Mouse (Mus musculus): ENCODE data around the gene Treh.
A peak's percentile ranks its signal among the peaks of the same experiment; 100 is the strongest.
"Not testable (repeated sequence)": the region's sequence is repeated elsewhere in the genome, so short reads cannot be mapped to it uniquely, and the experiment has no call there.

Treh gene

GRCm38 (mm10) chr9:44673005-44673404, at the start of gene Treh:
Treh (plus strand) TSS chr9:44673233.
- no peak for DNase-seq (ENCODE audit: low read depth, low spot score)

GRCm38 (mm10) chr9:44624390-44624789, 48.6 kb upstream of the Treh start:
- DNase-seq (ENCODE audit: low read depth, low spot score), result no peak

- DNase-seq (ENCODE audit: low read depth, low spot score), result no peak
These were observed 46.8 kb upstream of the Treh start for GRCm38 (mm10) chr9:44626268-44626667.

DNA sequence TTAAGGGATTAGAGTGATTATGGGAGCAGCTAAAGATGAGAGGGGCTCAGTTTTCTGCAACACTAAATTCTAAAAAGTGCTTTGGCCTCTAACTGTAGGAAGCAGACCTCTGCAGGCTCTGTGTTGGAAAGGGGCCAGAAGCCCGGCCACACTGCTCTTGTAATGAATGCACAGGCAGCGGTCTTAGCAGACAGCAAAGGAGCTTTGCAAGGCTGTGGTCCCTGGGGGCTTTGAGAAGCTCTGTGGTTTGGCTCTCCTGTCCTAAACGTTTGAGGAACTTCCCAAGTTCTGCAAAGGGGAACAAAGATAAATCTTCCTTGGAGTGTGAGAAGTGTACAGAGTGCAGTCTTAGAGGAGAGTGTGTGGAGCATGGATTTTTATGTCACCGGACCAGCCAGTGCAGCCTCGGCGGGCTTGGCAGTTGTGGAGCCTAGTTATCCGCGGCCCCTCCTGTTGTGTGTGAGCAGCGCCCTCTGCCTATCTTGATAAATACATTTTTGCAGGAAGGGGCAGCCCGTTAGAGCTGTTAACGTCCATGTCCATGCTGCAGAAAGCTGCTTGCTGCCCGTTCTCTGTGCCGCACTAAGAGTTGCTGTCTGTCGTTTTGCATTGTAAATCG, 35.4 kb upstream of the Treh start:
- peak; percentile 68 for DNase-seq (ENCODE audit: low read depth, low spot score)

DNA sequence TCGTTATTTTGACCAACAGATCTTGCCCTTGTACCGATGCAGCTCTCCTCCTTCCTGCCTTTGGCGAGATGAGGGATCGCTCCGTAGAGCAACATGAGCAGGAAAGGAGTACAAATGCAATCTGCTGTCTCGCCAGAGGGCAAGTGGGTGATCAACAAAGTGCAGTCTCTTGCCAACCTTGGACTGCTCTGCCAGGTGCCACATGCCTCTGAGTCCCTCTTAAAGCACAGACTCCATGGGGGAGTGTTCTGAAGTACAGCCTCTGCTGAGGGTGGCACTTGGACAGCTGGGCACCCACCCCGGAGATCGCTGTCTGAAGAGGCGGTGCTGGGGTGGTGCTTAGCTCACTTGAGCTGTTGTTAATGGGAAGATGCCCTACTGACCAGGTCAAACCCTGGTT, 34.3 kb upstream of the Treh start:
- not testable (repeated sequence) for DNase-seq (ENCODE audit: low read depth, low spot score)

DNA sequence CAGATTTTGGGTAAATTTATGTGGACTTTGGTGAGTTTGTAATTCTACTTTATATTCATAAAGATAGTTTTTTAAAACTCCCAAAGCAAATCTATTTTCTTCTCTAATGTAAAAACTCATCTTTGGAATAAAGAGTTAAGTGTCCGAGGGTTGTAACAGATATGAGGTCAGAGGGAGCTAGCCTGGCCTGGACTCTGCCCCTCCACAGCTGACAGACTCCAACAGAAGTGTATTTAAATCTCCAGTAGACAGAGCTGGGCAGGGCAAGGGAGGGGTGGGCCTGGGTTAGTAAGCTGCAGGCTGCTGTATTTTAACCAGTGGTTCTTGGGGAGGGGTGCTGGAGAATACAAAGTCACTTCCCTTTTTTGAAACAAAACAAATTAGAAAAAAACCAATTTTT, 33.0 kb upstream of the Treh start:
- DNase-seq (ENCODE audit: low read depth, low spot score), result not testable (repeated sequence)

DNA sequence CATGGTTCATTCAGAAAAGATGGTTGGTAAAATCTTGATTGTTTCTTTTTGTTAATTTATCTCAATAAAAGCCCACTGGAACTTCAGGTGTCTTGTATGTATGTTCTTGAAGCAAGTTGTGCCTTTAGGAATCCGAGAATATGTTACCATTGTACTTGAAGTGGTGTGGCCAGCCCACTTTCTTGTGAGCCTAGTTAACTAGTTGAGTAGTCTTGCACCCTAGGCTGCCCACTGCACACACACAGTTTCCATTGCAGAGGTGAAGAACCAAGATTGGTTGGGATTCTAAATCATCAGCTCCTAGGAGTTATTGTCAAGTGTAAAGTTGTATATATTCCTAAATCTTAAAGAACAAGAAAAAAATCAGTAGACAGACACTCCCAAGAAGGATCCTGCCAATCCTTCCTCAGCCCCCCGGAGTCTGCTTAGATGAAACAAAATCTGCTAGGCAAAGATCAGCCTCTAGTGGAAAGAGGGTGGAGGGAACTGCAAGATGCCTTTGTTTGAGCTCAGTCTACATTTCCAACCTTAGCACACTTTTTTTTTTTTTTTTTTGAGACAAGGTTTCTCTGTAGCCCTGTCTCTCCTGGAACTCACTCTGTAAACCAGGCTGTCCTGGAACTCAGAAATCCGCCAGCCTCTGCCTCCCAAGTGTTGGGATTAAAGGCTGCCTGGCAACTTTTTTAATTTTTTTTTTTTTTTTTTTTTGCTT, 32.2 kb upstream of the Treh start:
- DNase-seq (ENCODE audit: low read depth, low spot score), result peak; percentile 34

DNA sequence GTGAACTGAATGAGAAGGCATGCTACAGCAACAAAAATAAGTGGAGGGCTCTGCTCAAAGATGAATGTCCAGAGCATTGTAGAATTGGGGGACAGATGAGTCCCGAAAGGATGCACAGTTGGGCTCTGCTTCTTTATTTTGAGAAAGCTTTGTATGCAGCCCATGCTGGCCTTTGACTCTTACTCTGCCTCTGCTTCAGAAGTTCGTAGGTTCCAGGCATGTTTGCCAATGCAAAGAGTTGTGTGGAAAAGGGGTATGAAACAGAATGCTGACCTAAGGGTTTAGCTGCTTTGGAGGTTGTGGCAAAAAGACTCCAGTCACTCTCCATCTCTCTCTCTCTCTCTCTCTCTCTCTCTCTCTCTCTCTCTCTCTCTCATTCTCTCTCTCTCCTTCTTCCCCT, 31.4 kb upstream of the Treh start:
- no peak for DNase-seq (ENCODE audit: low read depth, low spot score)

GRCm38 (mm10) chr9:44643103-44643502, 29.9 kb upstream of the Treh start:
- no peak for DNase-seq (ENCODE audit: low read depth, low spot score)

DNA sequence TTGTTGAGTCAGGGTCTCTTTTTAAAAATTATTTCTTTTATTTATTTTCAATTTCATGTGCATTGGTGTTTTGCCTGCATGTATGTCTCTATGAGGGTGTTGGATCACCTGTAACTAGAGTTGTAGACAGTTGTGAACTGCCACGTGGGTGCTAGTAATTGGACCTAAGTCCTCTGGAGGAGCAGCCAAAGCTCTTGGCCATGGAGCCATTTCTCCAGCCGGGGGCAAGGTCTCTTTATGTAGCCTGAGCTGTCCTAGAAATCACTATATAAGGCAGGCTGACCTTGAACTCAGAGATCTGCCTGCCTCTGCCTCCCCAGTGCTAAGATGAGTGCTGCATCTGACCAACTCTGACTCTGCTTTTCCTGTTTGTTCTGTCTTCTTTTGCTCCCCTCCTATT, 28.8 kb upstream of the Treh start:
- DNase-seq (ENCODE audit: low read depth, low spot score), result no peak

- peak; percentile 32 for DNase-seq (ENCODE audit: low read depth, low spot score)
These were observed 27.6 kb upstream of the Treh start for GRCm38 (mm10) chr9:44645481-44645880.

GRCm38 (mm10) chr9:44645924-44646323, 27.1 kb upstream of the Treh start:
- DNase-seq (ENCODE audit: low read depth, low spot score), result no peak

GRCm38 (mm10) chr9:44646366-44646765, 26.7 kb upstream of the Treh start:
- DNase-seq (ENCODE audit: low read depth, low spot score), result no peak

GRCm38 (mm10) chr9:44647026-44647425, 26.0 kb upstream of the Treh start:
- DNase-seq (ENCODE audit: low read depth, low spot score), result no peak

GRCm38 (mm10) chr9:44647656-44648055, 25.4 kb upstream of the Treh start:
- no peak for DNase-seq (ENCODE audit: low read depth, low spot score)

- DNase-seq (ENCODE audit: low read depth, low spot score), result peak; percentile 51
These were observed 24.2 kb upstream of the Treh start for GRCm38 (mm10) chr9:44648881-44649281.

DNA sequence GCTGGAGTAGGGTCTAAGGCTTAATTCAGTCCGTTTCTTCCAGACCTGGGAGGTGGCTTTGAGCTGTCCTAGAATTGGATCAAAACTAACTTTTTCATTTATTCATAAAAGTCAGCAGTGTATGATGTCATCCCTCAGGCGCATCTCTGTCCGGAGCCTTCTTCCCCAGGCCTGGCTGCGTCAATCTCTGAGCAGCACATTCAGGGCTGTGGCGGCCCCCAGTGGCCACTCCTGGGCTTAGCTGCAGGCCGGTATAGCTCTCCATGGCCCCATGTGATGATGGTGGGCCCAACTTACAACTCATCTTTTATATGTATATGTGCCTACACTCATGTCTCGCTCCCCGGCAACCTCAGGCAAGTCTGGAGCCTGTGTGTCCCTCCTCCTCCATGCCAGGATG, 21.0 kb upstream of the Treh start:
- DNase-seq (ENCODE audit: low read depth, low spot score), result peak; percentile 87

DNA sequence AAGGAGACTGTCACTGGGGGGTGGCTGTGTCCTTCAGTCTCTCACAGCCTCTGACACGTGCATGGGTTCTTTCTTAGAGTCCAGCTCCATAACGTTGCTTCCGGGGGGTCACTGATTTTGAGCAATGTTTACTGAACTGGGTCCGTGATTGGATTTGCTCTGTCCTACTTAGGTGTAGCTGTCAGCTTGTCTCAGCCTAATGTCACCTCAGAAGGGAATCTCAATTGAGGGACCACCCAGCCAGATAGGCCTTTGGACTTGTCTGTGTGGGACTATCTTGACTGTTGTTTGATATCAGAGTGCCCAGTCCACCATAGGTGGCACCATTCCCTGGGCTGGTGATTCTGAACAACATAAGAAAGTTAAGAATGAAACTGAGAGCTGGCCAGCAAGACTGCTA, 19.1 kb upstream of the Treh start:
- no peak for DNase-seq (ENCODE audit: low read depth, low spot score)

- DNase-seq (ENCODE audit: low read depth, low spot score), result peak; percentile 91
These were observed 17.7 kb upstream of the Treh start for GRCm38 (mm10) chr9:44655098-44656066.

DNA sequence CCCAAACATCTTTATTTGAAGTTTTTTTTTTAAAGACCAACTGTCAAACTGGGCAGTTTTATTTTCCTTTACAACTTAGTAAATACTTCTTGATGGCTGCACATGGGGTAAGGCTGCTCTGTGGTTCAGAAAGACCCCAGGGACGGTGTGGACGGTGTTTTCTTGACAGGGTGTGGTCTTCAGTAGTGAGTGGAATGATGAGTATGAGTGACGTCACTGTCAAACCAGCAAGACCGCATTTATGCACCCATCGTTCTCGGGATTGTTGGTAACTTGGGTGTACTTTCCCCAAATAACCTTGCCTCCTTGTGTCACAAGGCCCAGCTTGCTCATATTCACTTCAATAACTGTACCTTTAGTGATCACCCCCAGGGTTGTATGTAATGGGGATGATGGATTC, 9.3 kb upstream of the Treh start:
- DNase-seq (ENCODE audit: low read depth, low spot score), result no peak

GRCm38 (mm10) chr9:44671416-44671815, 1.6 kb upstream of the Treh start:
- no peak for DNase-seq (ENCODE audit: low read depth, low spot score)

GRCm38 (mm10) chr9:44672291-44672865, 655 bp upstream of the Treh start:
- DNase-seq (ENCODE audit: low read depth, low spot score), result no peak

Data from 3T3-L1 (cell line).